Comparison of ENCODE assay signal across 17 mouse cellular contexts in genomic region chr2:32750199-32750598, GRCm38 (mm10). TPM values are rescaled to one million over a fixed set of nuclear protein-coding genes. Genes with fewer than 3 reads are reported as not detected.
DNase-seq lines count a peak whose midpoint lies in the region; ATAC-seq and TF ChIP-seq lines count a peak whose summit lies in the region.
"Had no signal": no experiment of that assay in that cellular context is flagged by ENCODE, and none has a peak within 500 bp of the region (broad histone marks: within the 10 kb centered on the region; RNA-seq: fewer than 3 reads in every experiment).

No protein-coding gene starts in this region.

- no peak for DNase-seq in liver, postnatal 0 days
- no peak for DNase-seq in liver, embryonic 11.5 days (ENCODE audit: low spot score)
- peak; percentile 33 for DNase-seq in retina, postnatal 1 day
- DNase-seq in thymus, postnatal 4 days, result no peak
- DNase-seq: cerebellum, adult 11-12 months; gastrocnemius, postnatal 10 days; kidney, postnatal 4 days; liver, embryonic 13.5 days had no signal

- peak overlapping the region; percentile 74 for H3K27ac ChIP-seq in forebrain, embryonic 12.5 days
- H3K27ac ChIP-seq in forebrain, embryonic 16.5 days (ENCODE audit: low read length), result no peak overlapping the region
- H3K27ac ChIP-seq in liver, postnatal 0 days (ENCODE audit: low read depth), result no peak overlapping the region
- H3K27ac ChIP-seq in liver, embryonic 11.5 days (ENCODE audit: low read depth, low read length), result no peak overlapping the region
- H3K27ac ChIP-seq in hindbrain, embryonic 13.5 days, result peak overlapping the region; percentile 86
- no peak overlapping the region for H3K27ac ChIP-seq in kidney, embryonic 16.5 days (ENCODE audit: low read length)
- H3K27ac ChIP-seq: liver, embryonic 13.5 days; macrophage had no signal

- ATAC-seq in forebrain, embryonic 12.5 days (ENCODE audit: low FRiP score), result no peak
- ATAC-seq in forebrain, embryonic 16.5 days, result no peak
- ATAC-seq in liver, postnatal 0 days, result no peak
- no peak for ATAC-seq in liver, embryonic 11.5 days (replicated peaks; ENCODE audit: low FRiP score)
- no peak for ATAC-seq in hindbrain, embryonic 13.5 days (ENCODE audit: low FRiP score)
- no peak for ATAC-seq in kidney, embryonic 16.5 days (ENCODE audit: low FRiP score, low TSS enrichment)
- ATAC-seq: activated CD4-positive, CD25-positive, alpha-beta regulatory T cell, adult 4 months; inflammation-experienced regulatory T-cells, adult 6 months had no signal

- peak; percentile 39; the same call in 1 of the 2 replicates for TF ChIP-seq CTCF in liver, postnatal 0 days (IDR thresholded peaks at IDR 0.05; ENCODE audit: low read depth)

- no peak overlapping the region for H3K4me3 ChIP-seq in forebrain, embryonic 12.5 days (replicated peaks)
- H3K4me3 ChIP-seq in forebrain, embryonic 16.5 days (replicated peaks; ENCODE audit: low read length), result no peak overlapping the region
- no peak overlapping the region for H3K4me3 ChIP-seq in liver, postnatal 0 days (ENCODE audit: low read depth, low read length)
- no peak overlapping the region for H3K4me3 ChIP-seq in liver, embryonic 11.5 days (ENCODE audit: low read depth, low read length)
- H3K4me3 ChIP-seq in hindbrain, embryonic 13.5 days, result peak overlapping the region; percentile 32; the same call in 1 of the 2 replicates
- no peak overlapping the region for H3K4me3 ChIP-seq in kidney, embryonic 16.5 days (ENCODE audit: low read length)
- H3K4me3 ChIP-seq: erythroblast, embryonic 14.5 days; myocyte had no signal

- WGBS in forebrain, embryonic 12.5 days, result 74% methylated on average over 7 of the region's 7 CpGs
- WGBS in forebrain, embryonic 16.5 days, result 72% methylated on average over 7 of the region's 7 CpGs
- 69% methylated on average over 7 of the region's 7 CpGs for WGBS in liver, postnatal 0 days (ENCODE audit: insufficient replicate concordance)
- 70% methylated on average over 7 of the region's 7 CpGs for WGBS in liver, embryonic 11.5 days
- 73% methylated on average over 7 of the region's 7 CpGs for WGBS in hindbrain, embryonic 13.5 days
- 73% methylated on average over 7 of the region's 7 CpGs for WGBS in kidney, embryonic 16.5 days

- no peak overlapping the region for H3K9ac ChIP-seq in forebrain, embryonic 12.5 days
- H3K9ac ChIP-seq in forebrain, embryonic 16.5 days (replicated peaks; ENCODE audit: low read depth, low read length), result no peak overlapping the region
- H3K9ac ChIP-seq in liver, postnatal 0 days (replicated peaks), result no peak overlapping the region
- H3K9ac ChIP-seq in liver, embryonic 11.5 days (ENCODE audit: low read depth, low read length), result no peak overlapping the region
- no peak overlapping the region for H3K9ac ChIP-seq in hindbrain, embryonic 13.5 days
- no peak overlapping the region for H3K9ac ChIP-seq in kidney, embryonic 16.5 days (replicated peaks; ENCODE audit: low read length)
- H3K9ac ChIP-seq: liver, embryonic 13.5 days had no signal

- no peaks in the 10 kb centered on the region for H3K27me3 ChIP-seq in forebrain, embryonic 12.5 days
- no peaks in the 10 kb centered on the region for H3K27me3 ChIP-seq in forebrain, embryonic 16.5 days (replicated peaks; ENCODE audit: control insufficient read depth, insufficient read depth, low read length)
- no peaks in the 10 kb centered on the region for H3K27me3 ChIP-seq in liver, postnatal 0 days (ENCODE audit: insufficient read depth, low read length)
- H3K27me3 ChIP-seq in liver, embryonic 11.5 days (replicated peaks; ENCODE audit: control insufficient read depth, insufficient read depth, low read length), result no peaks in the 10 kb centered on the region
- no peaks in the 10 kb centered on the region for H3K27me3 ChIP-seq in hindbrain, embryonic 13.5 days
- H3K27me3 ChIP-seq in kidney, embryonic 16.5 days (ENCODE audit: insufficient read depth, low read length), result no peaks in the 10 kb centered on the region
- H3K27me3 ChIP-seq: liver, embryonic 13.5 days had no signal

- H3K4me2 ChIP-seq in forebrain, embryonic 12.5 days, result no peak overlapping the region
- no peak overlapping the region for H3K4me2 ChIP-seq in forebrain, embryonic 16.5 days (ENCODE audit: low read length)
- no peak overlapping the region for H3K4me2 ChIP-seq in liver, postnatal 0 days (ENCODE audit: low read depth, low read length)
- H3K4me2 ChIP-seq in liver, embryonic 11.5 days, result no peak overlapping the region
- peak overlapping the region; percentile 53; the same call in 1 of the 2 replicates for H3K4me2 ChIP-seq in hindbrain, embryonic 13.5 days
- no peak overlapping the region for H3K4me2 ChIP-seq in kidney, embryonic 16.5 days (replicated peaks; ENCODE audit: low read depth, low read length)

- TF ChIP-seq EP300 in liver, postnatal 0 days (IDR thresholded peaks at IDR 0.05; ENCODE audit: low read depth), result no peak

- H3K36me3 ChIP-seq in forebrain, embryonic 12.5 days (replicated peaks), result peaks cover 63% of the 10 kb centered on the region
- peaks cover 21% of the 10 kb centered on the region; the same call in 1 of the 2 replicates for H3K36me3 ChIP-seq in forebrain, embryonic 16.5 days (ENCODE audit: control insufficient read depth, insufficient read depth)
- peaks cover 55% of the 10 kb centered on the region for H3K36me3 ChIP-seq in liver, postnatal 0 days (replicated peaks; ENCODE audit: insufficient read depth, low read length)
- peaks cover 2% of the 10 kb centered on the region; the same call in 1 of the 2 replicates for H3K36me3 ChIP-seq in liver, embryonic 11.5 days (ENCODE audit: control insufficient read depth, insufficient read depth, low read length)
- H3K36me3 ChIP-seq in hindbrain, embryonic 13.5 days, result peaks cover 84% of the 10 kb centered on the region
- H3K36me3 ChIP-seq in kidney, embryonic 16.5 days (ENCODE audit: insufficient read depth, low read length), result peaks cover 30% of the 10 kb centered on the region

- H3K9me3 ChIP-seq in forebrain, embryonic 12.5 days, result no peaks in the 10 kb centered on the region
- no peaks in the 10 kb centered on the region for H3K9me3 ChIP-seq in forebrain, embryonic 16.5 days (ENCODE audit: control insufficient read depth, low read length)
- no peaks in the 10 kb centered on the region for H3K9me3 ChIP-seq in liver, postnatal 0 days (ENCODE audit: low read length)
- no peaks in the 10 kb centered on the region for H3K9me3 ChIP-seq in liver, embryonic 11.5 days (ENCODE audit: control insufficient read depth, low read length)
- H3K9me3 ChIP-seq in hindbrain, embryonic 13.5 days, result no peaks in the 10 kb centered on the region
- no peaks in the 10 kb centered on the region for H3K9me3 ChIP-seq in kidney, embryonic 16.5 days (ENCODE audit: low read length)
- H3K9me3 ChIP-seq: liver, embryonic 13.5 days had no signal

- peaks cover 26% of the 10 kb centered on the region for H3K4me1 ChIP-seq in forebrain, embryonic 12.5 days
- H3K4me1 ChIP-seq in forebrain, embryonic 16.5 days (replicated peaks; ENCODE audit: control insufficient read depth, insufficient read depth, low read length), result peaks cover 8% of the 10 kb centered on the region
- H3K4me1 ChIP-seq in liver, postnatal 0 days (ENCODE audit: insufficient read depth), result no peaks in the 10 kb centered on the region; the same call in 1 of the 2 replicates
- H3K4me1 ChIP-seq in liver, embryonic 11.5 days (replicated peaks; ENCODE audit: control insufficient read depth, insufficient read depth, low read length), result peaks cover 3% of the 10 kb centered on the region
- peaks cover 27% of the 10 kb centered on the region for H3K4me1 ChIP-seq in hindbrain, embryonic 13.5 days (replicated peaks)
- peaks cover 13% of the 10 kb centered on the region for H3K4me1 ChIP-seq in kidney, embryonic 16.5 days (ENCODE audit: insufficient read depth, low read length)

RNA-seq across cellular contexts. Expression of gene Tor2a, which starts 6.8 kb away (rescaled TPM):
- polyA plus RNA-seq in forebrain, embryonic 12.5 days (2016; fragmentation: Nextera tagmentation; extraction: Ambion mirVana), result 53.3 and 57.0 TPM in 2 replicates
- polyA plus RNA-seq in forebrain, embryonic 16.5 days (2015; fragmentation: Nextera tagmentation; extraction: Ambion mirVana), result 62.1 and 65.4 TPM in 2 replicates
- 34.6 and 34.7 TPM in 2 replicates for polyA plus RNA-seq in liver, postnatal 0 days (2015; fragmentation: Nextera tagmentation; extraction: Ambion mirVana)
- 57.2 and 60.5 TPM in 2 replicates for polyA plus RNA-seq in liver, embryonic 11.5 days (2014; fragmentation: Nextera tagmentation; extraction: Ambion mirVana)
- 54.2 and 54.4 TPM in 2 replicates for polyA plus RNA-seq in hindbrain, embryonic 13.5 days (2015; fragmentation: Nextera tagmentation; extraction: Ambion mirVana)
- polyA plus RNA-seq in kidney, embryonic 16.5 days (2015; fragmentation: Nextera tagmentation; extraction: Ambion mirVana), result 79.3 and 82.9 TPM in 2 replicates

RNA-seq across cellular contexts. Expression of gene 6330409D20Rik, which starts 9.4 kb away (rescaled TPM):
- polyA plus RNA-seq in forebrain, embryonic 12.5 days (2016; fragmentation: Nextera tagmentation; extraction: Ambion mirVana), result 1.9 and 2.1 TPM in 2 replicates
- 2.8 and 3.5 TPM in 2 replicates for polyA plus RNA-seq in forebrain, embryonic 16.5 days (2015; fragmentation: Nextera tagmentation; extraction: Ambion mirVana)
- polyA plus RNA-seq in liver, postnatal 0 days (2015; fragmentation: Nextera tagmentation; extraction: Ambion mirVana), result not detected in 2 replicates
- polyA plus RNA-seq in liver, embryonic 11.5 days (2014; fragmentation: Nextera tagmentation; extraction: Ambion mirVana), result 0.22 TPM in 1 of 2 replicates, not detected in the other
- 3.3 and 3.7 TPM in 2 replicates for polyA plus RNA-seq in hindbrain, embryonic 13.5 days (2015; fragmentation: Nextera tagmentation; extraction: Ambion mirVana)
- 0.16 TPM in 1 of 2 replicates, not detected in the other for polyA plus RNA-seq in kidney, embryonic 16.5 days (2015; fragmentation: Nextera tagmentation; extraction: Ambion mirVana)
- polyA plus RNA-seq: erythroblast, embryonic 14.5 days; liver, embryonic 13.5 days; macrophage; myocyte had no signal

RNA-seq across cellular contexts. Expression of gene Ttc16, which starts 25.2 kb away (rescaled TPM):
- polyA plus RNA-seq in forebrain, embryonic 12.5 days (2016; fragmentation: Nextera tagmentation; extraction: Ambion mirVana), result 0.46 and 0.67 TPM in 2 replicates
- 0.41 and 0.62 TPM in 2 replicates for polyA plus RNA-seq in forebrain, embryonic 16.5 days (2015; fragmentation: Nextera tagmentation; extraction: Ambion mirVana)
- 0.08 TPM in 1 of 2 replicates, not detected in the other for polyA plus RNA-seq in liver, postnatal 0 days (2015; fragmentation: Nextera tagmentation; extraction: Ambion mirVana)
- 0.30 and 0.31 TPM in 2 replicates for polyA plus RNA-seq in liver, embryonic 11.5 days (2014; fragmentation: Nextera tagmentation; extraction: Ambion mirVana)
- 0.56 and 1.8 TPM in 2 replicates for polyA plus RNA-seq in hindbrain, embryonic 13.5 days (2015; fragmentation: Nextera tagmentation; extraction: Ambion mirVana)
- 0.21 and 0.29 TPM in 2 replicates for polyA plus RNA-seq in kidney, embryonic 16.5 days (2015; fragmentation: Nextera tagmentation; extraction: Ambion mirVana)
- polyA plus RNA-seq: erythroblast, embryonic 14.5 days; macrophage had no signal

RNA-seq across cellular contexts. Expression of gene Ptrh1, which starts 25.4 kb away (rescaled TPM):
- polyA plus RNA-seq in forebrain, embryonic 12.5 days (2016; fragmentation: Nextera tagmentation; extraction: Ambion mirVana), result 3.9 and 5.3 TPM in 2 replicates
- polyA plus RNA-seq in forebrain, embryonic 16.5 days (2015; fragmentation: Nextera tagmentation; extraction: Ambion mirVana), result 5.4 and 6.9 TPM in 2 replicates
- polyA plus RNA-seq in liver, postnatal 0 days (2015; fragmentation: Nextera tagmentation; extraction: Ambion mirVana), result 1.1 TPM in 2 replicates
- 4.9 and 5.8 TPM in 2 replicates for polyA plus RNA-seq in liver, embryonic 11.5 days (2014; fragmentation: Nextera tagmentation; extraction: Ambion mirVana)
- 4.5 and 5.1 TPM in 2 replicates for polyA plus RNA-seq in hindbrain, embryonic 13.5 days (2015; fragmentation: Nextera tagmentation; extraction: Ambion mirVana)
- polyA plus RNA-seq in kidney, embryonic 16.5 days (2015; fragmentation: Nextera tagmentation; extraction: Ambion mirVana), result 6.1 and 6.8 TPM in 2 replicates
- polyA plus RNA-seq: erythroblast, embryonic 14.5 days had no signal

RNA-seq across cellular contexts. Expression of gene Sh2d3c, which starts 29.3 kb away (rescaled TPM):
- 30.1 and 35.1 TPM in 2 replicates for polyA plus RNA-seq in forebrain, embryonic 12.5 days (2016; fragmentation: Nextera tagmentation; extraction: Ambion mirVana)
- polyA plus RNA-seq in forebrain, embryonic 16.5 days (2015; fragmentation: Nextera tagmentation; extraction: Ambion mirVana), result 41.9 and 43.0 TPM in 2 replicates
- polyA plus RNA-seq in liver, postnatal 0 days (2015; fragmentation: Nextera tagmentation; extraction: Ambion mirVana), result 7.6 and 8.3 TPM in 2 replicates
- polyA plus RNA-seq in liver, embryonic 11.5 days (2014; fragmentation: Nextera tagmentation; extraction: Ambion mirVana), result 13.4 and 14.2 TPM in 2 replicates
- polyA plus RNA-seq in hindbrain, embryonic 13.5 days (2015; fragmentation: Nextera tagmentation; extraction: Ambion mirVana), result 41.8 and 50.5 TPM in 2 replicates
- polyA plus RNA-seq in kidney, embryonic 16.5 days (2015; fragmentation: Nextera tagmentation; extraction: Ambion mirVana), result 41.5 and 44.2 TPM in 2 replicates

Comparison
In these comparisons a context has a peak if more than half of its experiments do, and no peak if none do; other contexts are left out.
1. H3K27ac ChIP-seq: peak in forebrain, embryonic 12.5 days (single experiment) and hindbrain, embryonic 13.5 days (single experiment); none in forebrain, embryonic 16.5 days (single experiment), liver, postnatal 0 days (single experiment), liver, embryonic 11.5 days (single experiment) and kidney, embryonic 16.5 days (single experiment).